18 mouse cellular contexts compared by ENCODE assay signal in genomic region chr4:87781971-87782370, GRCm38 (mm10).
DNase-seq lines count a peak whose midpoint lies in the region; ATAC-seq lines count a peak whose summit lies in the region.
"Had no signal": no experiment of that assay in that cellular context is flagged by ENCODE, and none has a peak within 500 bp of the region (broad histone marks: within the 10 kb centered on the region; RNA-seq: fewer than 3 reads in every experiment).

No protein-coding gene starts in this region.

- ATAC-seq in activated CD4-positive, CD25-positive, alpha-beta regulatory T cell, adult 4 months, result no peak
- ATAC-seq: forebrain, embryonic 15.5 days; intestine, postnatal 0 days had no signal

- DNase-seq in heart, adult 11 months, result peak; percentile 34
- DNase-seq in heart, postnatal 4 days, result no peak
- peak; percentile 55 for DNase-seq in cerebellum, adult 8-10 months
- peak; percentile 64 to 80 for DNase-seq in cerebellum, postnatal 25 days
- DNase-seq in frontal cortex, postnatal 25 days (ENCODE audit: low spot score in 2 of 2), result no peak
- no peak for DNase-seq in frontal cortex, postnatal 36 days (ENCODE audit: low spot score in 2 of 2)
- DNase-seq: adrenal gland, postnatal 14 days; gastrocnemius, postnatal 10 days; heart, postnatal 14 days; kidney, adult 9 months; kidney, postnatal 10 days; layer of hippocampus, postnatal 36 days; right cerebral cortex, adult 18-20 months; spleen, adult 18-20 months; thymus, postnatal 25 days had no signal

Comparison
In these comparisons a context has a peak if more than half of its experiments do, and no peak if none do; other contexts are left out.
1. DNase-seq: peak in heart, adult 11 months (single experiment), cerebellum, adult 8-10 months (single experiment) and cerebellum, postnatal 25 days (2 of 2); none in heart, postnatal 4 days (single experiment), frontal cortex, postnatal 25 days (0 of 2) and frontal cortex, postnatal 36 days (0 of 2).